Mouse (Mus musculus) monocyte, adult 2 months (primary cell): ENCODE measurements around the gene Letmd1.
"Not testable (repeated sequence)": the region's sequence is repeated elsewhere in the genome, so short reads cannot be mapped to it uniquely, and the experiment has no call there.

Experiments used
- DNase-seq, 2 experiments: peaks; one replicate each; pipeline ENCODE4 v3.0.0; 2022; ENCODE audit warnings: low spot score in 2 of 2, low read depth in 1 of 2

The Letmd1 gene

GRCm38 (mm10) chr15:100449495-100449894 lies 19.3 kb upstream of the Letmd1 start:
- DNase-seq = no peak

DNA sequence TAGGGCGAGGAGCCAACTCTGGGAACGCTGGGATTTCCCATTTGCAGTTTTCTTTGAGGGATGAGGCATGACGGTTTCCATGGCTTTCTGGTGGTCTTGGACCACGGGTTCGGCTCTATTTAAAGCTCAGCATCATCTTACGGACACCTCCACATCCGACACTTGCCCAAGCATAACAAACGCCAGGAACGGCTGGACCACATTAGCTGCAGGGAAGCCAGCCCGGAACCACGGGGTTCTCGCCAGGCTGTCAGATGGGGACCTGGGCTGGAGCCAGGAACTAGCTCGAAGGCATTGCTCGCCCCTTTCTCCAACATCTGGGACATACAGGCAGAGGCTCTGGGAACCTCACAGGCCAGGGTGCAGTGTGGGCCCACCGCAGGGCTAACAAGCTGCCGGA lies 17.6 kb upstream of the Letmd1 start:
- no peak for DNase-seq

DNA sequence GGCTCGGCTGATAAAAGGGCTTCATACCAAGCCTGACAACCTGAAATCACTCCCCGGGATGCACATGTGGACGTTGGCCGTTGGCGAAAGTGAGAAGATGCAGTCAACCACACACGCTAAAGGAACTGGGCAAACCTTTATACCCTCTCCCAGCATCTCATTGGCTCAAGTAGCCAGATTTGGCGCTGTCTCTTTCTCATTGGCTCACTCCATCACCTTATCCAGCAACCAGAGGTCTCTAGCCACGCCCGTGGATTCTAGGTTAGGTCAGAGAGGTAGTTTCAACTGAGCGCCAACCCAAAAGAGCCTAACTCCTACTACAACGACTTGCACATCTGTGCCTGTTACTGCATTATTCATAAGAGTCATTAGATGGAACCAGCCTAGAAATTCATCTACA lies 16.3 kb upstream of the Letmd1 start:
- DNase-seq = no peak

DNA sequence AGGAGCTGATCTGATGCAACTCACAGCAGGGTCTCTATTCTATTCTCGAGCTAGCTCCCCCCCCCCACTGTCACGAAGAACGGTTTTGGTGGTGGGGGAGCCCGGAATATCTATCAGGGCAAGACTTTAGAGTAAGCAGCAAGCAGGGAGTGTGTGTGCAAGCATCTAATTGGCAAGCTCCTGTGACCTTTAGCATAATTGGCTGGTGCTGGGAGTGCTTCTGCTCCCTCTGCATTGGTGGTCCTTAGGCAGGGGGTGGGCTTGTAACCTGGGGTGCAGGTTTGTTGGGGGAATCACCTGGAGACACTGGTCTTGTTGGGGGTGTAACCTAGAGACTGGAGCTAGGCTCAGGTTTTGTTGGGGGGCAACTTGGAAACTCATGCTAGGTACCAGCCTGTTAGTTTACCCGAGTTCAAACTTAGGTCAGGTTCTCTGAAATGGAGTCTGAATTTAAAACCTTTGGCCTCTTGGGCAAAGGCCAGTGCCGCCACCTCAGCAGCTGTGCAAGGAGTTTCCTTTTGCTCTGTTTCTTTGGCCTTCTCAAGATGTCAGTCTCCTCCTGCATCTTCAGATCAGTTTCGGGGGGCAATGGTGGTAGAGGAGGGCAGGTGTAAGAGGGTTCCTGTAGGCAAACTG lies 12.3 kb upstream of the Letmd1 start:
- DNase-seq = no peak

GRCm38 (mm10) chr15:100457340-100457739 lies 11.5 kb upstream of the Letmd1 start:
- no peak for DNase-seq

DNA sequence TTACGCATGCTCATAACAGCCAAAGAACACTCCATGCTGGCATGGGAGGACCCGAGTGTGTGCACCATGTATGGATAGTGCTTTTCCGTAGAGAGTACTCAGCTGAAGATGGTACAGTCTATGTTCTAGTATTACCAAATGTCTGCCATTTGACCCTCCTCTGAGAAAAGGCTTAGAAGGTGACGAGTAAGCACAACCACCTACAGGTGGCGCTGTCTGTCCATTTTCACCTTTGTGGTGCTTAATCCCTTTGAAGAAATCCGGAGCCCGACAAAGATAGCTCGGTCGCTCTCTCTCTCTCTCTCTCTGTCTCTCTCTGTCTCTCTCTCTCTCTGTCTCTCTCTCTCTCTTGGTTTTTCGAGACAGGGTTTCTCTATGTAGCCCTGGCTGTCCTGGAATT lies 10.8 kb upstream of the Letmd1 start:
- no peak for DNase-seq

DNA sequence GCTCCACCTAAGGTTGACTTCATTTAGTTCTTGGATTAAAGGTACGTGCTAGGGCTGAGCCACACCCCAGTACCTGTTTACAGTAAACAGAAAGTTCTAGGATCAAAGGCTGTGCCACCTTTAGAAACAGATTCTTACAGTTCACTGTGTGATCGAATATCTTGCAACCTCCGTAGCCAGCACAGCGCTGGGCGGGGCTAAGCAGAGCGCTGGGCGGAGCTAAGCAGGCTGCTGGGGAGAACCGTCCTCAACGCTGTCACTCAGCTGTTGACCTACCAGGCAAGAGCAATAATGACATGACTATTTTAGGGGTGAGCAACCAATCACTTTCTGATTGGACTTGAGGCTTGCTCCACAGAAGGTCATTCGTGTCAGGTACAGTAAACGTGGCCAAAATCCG lies 7.9 kb upstream of the Letmd1 start:
- no peak for DNase-seq

DNA sequence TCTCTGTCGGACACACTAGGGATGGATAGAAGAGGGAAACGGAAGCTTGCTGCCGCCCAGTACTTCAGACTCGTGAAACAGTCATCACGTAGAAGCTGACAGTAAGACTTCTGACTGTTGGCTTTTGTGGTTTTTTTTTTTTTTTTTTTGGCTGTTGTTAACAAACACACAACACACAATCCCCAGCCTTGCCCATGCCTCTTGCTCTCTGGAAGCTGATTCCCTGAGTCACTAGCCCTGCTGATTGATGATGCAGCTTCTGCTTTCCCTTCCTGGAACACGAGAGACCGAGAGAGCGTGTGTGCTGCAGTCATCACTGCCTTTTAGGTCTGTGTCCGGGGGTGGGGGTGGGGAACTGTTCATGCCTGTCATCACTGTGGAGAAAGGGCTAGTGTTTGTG lies 7.2 kb upstream of the Letmd1 start:
- no peak for DNase-seq

- DNase-seq = no peak
Measured at GRCm38 (mm10) chr15:100462086-100462485, 6.7 kb upstream of the Letmd1 start.

GRCm38 (mm10) chr15:100463712-100464111 lies 5.1 kb upstream of the Letmd1 start:
- DNase-seq = peak in 1 of 2 experiments; percentile 61

DNA sequence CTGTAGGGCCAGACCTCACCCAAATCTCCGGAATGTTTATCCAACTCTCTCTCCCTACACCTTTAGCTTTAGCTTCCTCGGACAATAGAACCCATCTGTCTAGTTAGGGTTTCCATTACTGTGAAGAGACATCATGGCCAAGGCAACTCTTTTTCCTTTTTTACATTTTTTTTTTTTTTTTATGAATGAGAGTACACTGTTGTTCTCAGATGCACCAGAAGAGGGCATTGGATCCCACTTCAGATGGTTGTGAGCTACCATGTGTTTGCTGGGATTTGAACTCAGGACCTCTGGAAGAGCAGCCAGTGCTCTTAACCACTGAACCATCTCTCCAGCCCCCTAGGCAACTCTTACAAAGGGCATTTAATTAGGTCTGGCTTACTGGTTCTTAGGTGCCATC lies 3.4 kb upstream of the Letmd1 start:
- DNase-seq = no peak

GRCm38 (mm10) chr15:100467738-100468137 lies 1.1 kb upstream of the Letmd1 start:
- no peak for DNase-seq

DNA sequence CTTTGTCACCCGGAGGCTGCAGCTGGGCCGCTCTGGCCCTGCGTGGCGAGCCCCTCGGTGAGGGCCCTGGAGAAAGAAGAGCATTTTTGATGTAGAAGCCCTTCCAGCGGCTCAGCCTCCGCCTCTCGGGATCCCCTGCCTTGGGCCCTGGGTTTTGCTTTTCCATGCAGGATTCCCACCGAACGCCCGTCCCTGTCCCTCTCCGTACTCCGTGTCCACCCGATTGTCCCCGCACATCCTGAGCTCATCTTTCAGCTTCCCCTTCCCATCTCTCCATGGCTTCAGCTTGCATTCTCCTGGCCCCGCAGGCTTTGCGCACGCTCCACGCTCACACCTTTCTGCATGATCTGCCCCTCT lies 344 bp downstream of the Letmd1 start:
- no peak for DNase-seq

GRCm38 (mm10) chr15:100470037-100470436 lies 1.2 kb downstream of the Letmd1 start:
- DNase-seq = no peak

DNA sequence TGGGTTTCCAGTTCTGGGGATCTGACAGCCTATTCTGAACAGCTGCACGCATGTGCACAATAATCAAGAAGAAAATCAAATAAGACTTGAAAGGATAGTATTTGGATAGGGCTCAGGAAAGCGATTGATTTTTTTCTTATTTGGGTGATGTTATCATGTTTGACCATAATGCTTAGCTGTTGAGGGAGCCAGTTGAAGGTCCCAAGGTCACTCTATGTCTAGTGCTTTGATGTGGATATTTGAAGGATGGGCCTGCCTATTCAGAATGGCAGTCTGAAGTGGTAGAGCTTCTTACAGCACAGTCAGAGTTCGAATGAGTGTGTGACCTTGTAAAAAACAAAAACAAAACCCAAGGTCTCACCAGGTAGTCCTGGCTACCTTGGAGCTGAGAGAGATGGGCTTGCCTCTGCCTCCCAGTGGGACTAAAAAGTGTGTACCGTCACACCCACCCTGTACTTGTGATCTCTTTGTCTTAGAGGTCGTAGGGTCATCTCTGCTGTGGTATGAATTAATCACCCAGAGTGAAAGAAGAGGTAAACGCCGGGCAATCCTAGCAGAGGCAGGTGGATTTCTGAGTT lies 5.2 kb downstream of the Letmd1 start:
- DNase-seq = no peak

DNA sequence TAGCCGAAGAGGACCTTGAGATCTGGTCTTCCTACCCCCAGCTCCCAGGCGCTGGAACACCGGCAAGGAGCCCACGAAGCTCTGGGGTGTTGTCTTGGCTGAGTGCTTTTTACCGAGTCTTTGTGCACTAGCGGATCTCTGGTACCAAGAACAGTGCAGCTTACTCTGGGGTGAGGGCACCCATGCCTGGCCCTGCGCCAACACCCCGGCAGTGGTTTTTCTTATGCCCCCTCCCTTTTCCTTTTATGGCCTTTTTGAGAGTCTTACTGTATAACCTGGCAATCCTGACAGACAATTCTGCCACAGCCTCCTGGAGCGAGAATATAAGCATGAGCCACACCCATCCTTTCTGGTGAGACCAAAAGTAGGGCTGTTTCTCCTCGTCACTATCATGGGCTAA lies 9.5 kb downstream of the Letmd1 start:
- no peak for DNase-seq

DNA sequence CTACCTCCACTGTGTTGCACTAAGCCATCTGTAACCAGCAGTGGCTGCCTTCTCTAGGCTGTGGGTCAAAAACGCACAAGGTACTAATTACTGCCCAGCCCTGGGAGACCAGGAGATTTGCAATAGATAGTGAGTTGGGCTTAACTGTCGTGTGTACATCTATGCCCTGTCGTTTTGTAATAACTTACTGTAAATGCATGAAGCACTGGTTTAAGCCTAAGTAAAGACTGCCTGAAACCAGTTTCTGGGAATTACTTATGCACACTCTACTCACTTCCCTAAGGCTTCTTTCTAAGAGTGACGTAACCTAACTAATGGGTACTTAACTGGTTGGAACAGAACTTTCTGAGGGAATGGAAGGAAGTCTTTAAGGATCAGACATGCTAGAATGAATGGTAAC lies 10.1 kb downstream of the Letmd1 start:
- no peak for DNase-seq

DNA sequence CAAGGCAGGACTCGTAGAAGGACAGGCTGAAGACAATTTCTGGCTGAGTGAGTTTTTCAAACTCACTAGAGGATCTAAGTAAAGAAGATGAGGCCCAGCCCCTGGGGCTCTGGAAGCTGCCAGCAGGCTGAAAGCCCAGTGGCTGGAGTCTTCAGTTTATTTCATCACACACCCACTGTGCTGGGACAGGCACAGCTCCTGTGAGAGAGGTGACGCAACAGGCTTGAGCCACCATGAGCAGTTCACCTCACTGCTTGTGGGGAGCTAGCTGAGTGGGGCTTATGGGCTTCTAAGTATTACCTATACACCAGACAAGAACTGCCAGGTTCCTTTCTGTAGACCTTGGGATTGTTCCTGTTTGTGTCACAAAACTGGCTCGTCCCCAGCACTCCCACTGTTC lies 16.8 kb downstream of the Letmd1 start:
- no peak for DNase-seq

DNA sequence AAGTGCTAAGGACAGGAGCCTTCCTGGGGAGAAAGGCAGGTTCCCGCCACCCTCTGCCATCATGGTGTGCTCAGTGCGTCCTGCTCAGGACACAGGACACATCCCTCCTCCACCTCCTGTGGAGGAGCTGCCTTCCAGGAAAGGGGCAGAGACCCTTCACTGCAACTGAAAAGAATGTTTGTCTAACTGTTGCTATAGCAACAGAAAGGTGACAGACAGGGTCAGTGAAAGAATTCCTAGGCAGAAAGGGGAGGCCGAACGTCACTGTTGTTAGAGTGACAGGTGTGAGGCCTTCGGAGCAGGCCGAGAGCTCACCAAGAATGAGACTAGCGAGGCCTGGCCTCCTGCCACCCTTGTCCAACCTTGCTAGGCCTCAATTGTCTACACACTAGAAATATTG lies 17.6 kb downstream of the Letmd1 start:
- no peak for DNase-seq

DNA sequence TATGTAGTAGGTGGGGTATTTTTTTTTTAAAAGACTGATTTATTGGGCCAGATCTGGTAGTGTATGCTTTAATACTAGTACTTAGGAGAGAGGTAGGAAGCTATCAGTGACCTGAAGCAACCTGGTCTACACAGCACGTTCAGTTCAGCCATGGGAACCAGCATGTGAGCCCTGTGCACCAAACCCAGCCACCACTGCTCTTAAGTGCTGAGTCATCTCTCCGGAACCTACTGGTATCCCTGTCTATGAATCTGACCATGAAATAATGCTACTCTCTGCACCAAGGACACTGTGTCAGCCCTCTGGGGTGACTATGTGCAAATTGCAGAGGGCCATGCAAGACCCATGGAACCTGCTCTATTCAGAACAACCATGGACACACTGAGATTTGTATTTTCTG lies 18.2 kb downstream of the Letmd1 start:
- DNase-seq = no peak

DNA sequence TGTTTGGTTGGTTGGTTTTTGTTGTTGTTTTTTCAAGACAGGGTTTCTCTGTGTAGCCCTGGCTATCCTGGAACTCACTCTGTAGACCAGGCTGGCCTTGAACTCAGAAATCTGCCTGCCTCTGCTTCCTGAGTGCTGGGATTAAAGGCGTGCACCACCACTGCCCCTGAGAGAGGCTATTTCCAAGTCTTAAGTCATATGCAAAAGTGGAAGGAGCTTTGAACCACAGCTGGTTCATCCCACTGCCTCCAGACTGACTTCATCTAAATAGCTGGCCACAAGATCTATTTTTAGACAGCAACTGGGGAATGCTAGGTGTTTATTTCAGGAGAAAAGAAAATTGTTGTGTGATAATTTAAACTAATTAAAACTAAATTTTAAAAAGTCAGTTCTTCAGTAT lies 19.5 kb downstream of the Letmd1 start:
- DNase-seq = not testable (repeated sequence)

DNA sequence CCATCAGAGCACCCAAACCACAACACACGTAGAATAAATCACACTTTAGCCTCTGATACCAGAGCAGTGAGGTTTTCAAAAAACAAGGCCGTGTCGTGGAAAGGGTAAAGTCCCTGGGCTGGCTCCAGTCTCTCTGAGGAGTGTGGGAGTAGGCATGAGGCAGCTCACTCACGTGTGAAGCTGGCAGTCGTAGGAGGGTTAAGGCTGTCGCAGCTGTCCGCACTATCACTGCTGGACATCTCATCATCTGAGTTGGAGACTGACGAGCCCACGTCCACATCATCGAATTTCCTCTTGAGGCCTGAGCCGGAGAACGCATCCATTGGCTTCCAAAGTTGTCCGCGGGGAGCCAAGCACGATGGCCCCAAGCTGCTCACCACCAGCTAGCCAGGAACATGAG lies 20.4 kb downstream of the Letmd1 start:
- no peak for DNase-seq

DNA sequence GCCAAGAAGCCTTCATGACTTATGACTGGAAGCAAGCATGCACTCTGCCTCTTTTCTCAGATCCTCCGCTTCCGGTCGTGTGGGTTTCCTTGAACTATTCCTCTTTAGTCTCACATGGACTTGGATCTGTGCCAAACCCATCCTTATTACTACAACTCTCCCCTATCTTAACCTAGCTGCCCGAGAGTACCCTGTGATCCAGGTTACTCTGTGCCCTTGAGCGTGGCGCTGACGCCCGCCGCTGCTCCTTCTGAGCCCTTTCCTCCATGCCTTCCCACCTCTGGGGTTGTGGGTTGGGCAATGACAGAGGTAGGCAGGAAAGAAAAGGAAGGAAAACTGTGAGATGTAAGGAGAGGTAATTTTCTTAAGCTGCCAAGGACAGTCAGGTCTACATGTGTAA lies 23.1 kb downstream of the Letmd1 start:
- DNase-seq = no peak

DNA sequence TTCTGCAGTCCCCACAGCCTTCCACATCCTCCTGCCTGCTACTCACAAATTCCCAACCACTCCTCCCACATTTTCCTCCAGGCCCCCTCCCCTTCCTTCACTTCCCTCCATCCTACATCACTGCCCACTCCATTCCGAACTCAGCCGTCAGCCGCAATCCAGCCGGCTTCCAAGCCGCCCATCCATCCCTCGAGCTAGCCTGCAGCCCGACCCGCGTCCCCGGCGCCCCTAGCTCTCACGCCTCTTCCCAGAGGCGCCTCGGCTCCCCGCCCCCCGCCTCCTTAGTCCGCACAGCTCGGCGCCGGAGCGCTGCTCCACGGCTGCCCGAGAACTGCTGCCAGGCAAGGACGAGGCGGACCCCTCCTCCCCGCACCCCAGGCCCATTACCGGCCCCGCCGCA lies 25.8 kb downstream of the Letmd1 start:
- no peak for DNase-seq
